Mouse (Mus musculus): ENCODE measurements around the gene Rhox4a2. TPM values are rescaled to one million over a fixed set of nuclear protein-coding genes. Genes with fewer than 3 reads are reported as not detected.
"Not testable (repeated sequence)": the region's sequence is repeated elsewhere in the genome, so short reads cannot be mapped to it uniquely, and the experiment has no call there.

The Rhox4a2 gene
- polyA plus RNA-seq (2014; fragmentation: Nextera tagmentation; extraction: Ambion mirVana) = not detected in 2 replicates

GRCm38 (mm10) chrX:37390548-37390947 is at the start of gene Rhox4a2:
TSS of gene Rhox4a2 (plus strand) at chrX:37390848.
- H3K4me2 ChIP-seq; H3K9me3 ChIP-seq (ENCODE audit: control insufficient read depth, low read length); DNase-seq (ENCODE audit: low spot score); H3K36me3 ChIP-seq (ENCODE audit: control insufficient read depth, insufficient read depth, low read length); H3K27me3 ChIP-seq (replicated peaks; ENCODE audit: control insufficient read depth, insufficient read depth, low read length); H3K9ac ChIP-seq (ENCODE audit: low read depth, low read length); ATAC-seq (replicated peaks; ENCODE audit: low FRiP score); H3K4me3 ChIP-seq (ENCODE audit: low read depth, low read length); H3K4me1 ChIP-seq (replicated peaks; ENCODE audit: control insufficient read depth, insufficient read depth, low read length); H3K27ac ChIP-seq (ENCODE audit: low read depth, low read length): not testable (repeated sequence)
- WGBS = 95% methylated on average over 8 of the region's 16 CpGs

GRCm38 (mm10) chrX:37379728-37380127 is 10.9 kb upstream of the Rhox4a2 start, which contains the start of gene Rhox3a2:
TSS of gene Rhox3a2 (plus strand) at chrX:37380028.
- not testable (repeated sequence) for H3K27me3 ChIP-seq (replicated peaks; ENCODE audit: control insufficient read depth, insufficient read depth, low read length); H3K4me2 ChIP-seq; H3K4me3 ChIP-seq (ENCODE audit: low read depth, low read length); H3K9ac ChIP-seq (ENCODE audit: low read depth, low read length); ATAC-seq (replicated peaks; ENCODE audit: low FRiP score); H3K36me3 ChIP-seq (ENCODE audit: control insufficient read depth, insufficient read depth, low read length); H3K4me1 ChIP-seq (replicated peaks; ENCODE audit: control insufficient read depth, insufficient read depth, low read length); H3K27ac ChIP-seq (ENCODE audit: low read depth, low read length); DNase-seq (ENCODE audit: low spot score); H3K9me3 ChIP-seq (ENCODE audit: control insufficient read depth, low read length)
- no CpG with 5 or more reads among the region's 1 CpGs for WGBS

- H3K4me3 ChIP-seq (ENCODE audit: low read depth, low read length); H3K27ac ChIP-seq (ENCODE audit: low read depth, low read length); H3K27me3 ChIP-seq (replicated peaks; ENCODE audit: control insufficient read depth, insufficient read depth, low read length); H3K9me3 ChIP-seq (ENCODE audit: control insufficient read depth, low read length); H3K4me2 ChIP-seq; DNase-seq (ENCODE audit: low spot score); H3K4me1 ChIP-seq (replicated peaks; ENCODE audit: control insufficient read depth, insufficient read depth, low read length); ATAC-seq (replicated peaks; ENCODE audit: low FRiP score); H3K9ac ChIP-seq (ENCODE audit: low read depth, low read length); H3K36me3 ChIP-seq (ENCODE audit: control insufficient read depth, insufficient read depth, low read length): not testable (repeated sequence)
- WGBS = no CpG with 5 or more reads among the region's 9 CpGs
Measured at GRCm38 (mm10) chrX:37411767-37412166, 21.1 kb downstream of the Rhox4a2 start, which contains the start of gene Rhox2b. TSS of gene Rhox2b (plus strand) at chrX:37412067.

- H3K27ac ChIP-seq (ENCODE audit: low read depth, low read length); H3K27me3 ChIP-seq (replicated peaks; ENCODE audit: control insufficient read depth, insufficient read depth, low read length); H3K4me3 ChIP-seq (ENCODE audit: low read depth, low read length); H3K9ac ChIP-seq (ENCODE audit: low read depth, low read length); ATAC-seq (replicated peaks; ENCODE audit: low FRiP score); H3K36me3 ChIP-seq (ENCODE audit: control insufficient read depth, insufficient read depth, low read length); H3K9me3 ChIP-seq (ENCODE audit: control insufficient read depth, low read length); H3K4me1 ChIP-seq (replicated peaks; ENCODE audit: control insufficient read depth, insufficient read depth, low read length); DNase-seq (ENCODE audit: low spot score); H3K4me2 ChIP-seq: not testable (repeated sequence)
- WGBS = 85% methylated on average over 14 of the region's 15 CpGs
Measured at GRCm38 (mm10) chrX:37432194-37432593, 41.5 kb downstream of the Rhox4a2 start, which contains the start of gene Rhox4b. TSS of gene Rhox4b (plus strand) at chrX:37432494.

Other genes with a start within 250 kb of the Rhox4a2 start
- 0.10 TPM in 1 of 2 replicates, not detected in the other for gene Akap14, start 222.0 kb upstream of the Rhox4a2 start, polyA plus RNA-seq (2014; fragmentation: Nextera tagmentation; extraction: Ambion mirVana)
- gene Ndufa1, start 199.7 kb upstream of the Rhox4a2 start, polyA plus RNA-seq (2014; fragmentation: Nextera tagmentation; extraction: Ambion mirVana) = 321 and 361 TPM in 2 replicates
- gene Rnf113a1, start 199.6 kb upstream of the Rhox4a2 start, polyA plus RNA-seq (2014; fragmentation: Nextera tagmentation; extraction: Ambion mirVana) = 8.9 and 9.4 TPM in 2 replicates
- gene Gm9, start 179.8 kb upstream of the Rhox4a2 start, polyA plus RNA-seq (2014; fragmentation: Nextera tagmentation; extraction: Ambion mirVana) = not detected in 2 replicates
- not detected in 2 replicates for gene Rhox1, start 168.6 kb upstream of the Rhox4a2 start, polyA plus RNA-seq (2014; fragmentation: Nextera tagmentation; extraction: Ambion mirVana)
- not detected in 2 replicates for gene Rhox2a, start 145.9 kb upstream of the Rhox4a2 start, polyA plus RNA-seq (2014; fragmentation: Nextera tagmentation; extraction: Ambion mirVana)
- not detected in 2 replicates for gene Rhox3a, start 140.9 kb upstream of the Rhox4a2 start, polyA plus RNA-seq (2014; fragmentation: Nextera tagmentation; extraction: Ambion mirVana)
- not detected in 2 replicates for gene Rhox4a, start 125.5 kb upstream of the Rhox4a2 start, polyA plus RNA-seq (2014; fragmentation: Nextera tagmentation; extraction: Ambion mirVana)
- not detected in 2 replicates for gene Rhox3a2, start 10.8 kb upstream of the Rhox4a2 start, polyA plus RNA-seq (2014; fragmentation: Nextera tagmentation; extraction: Ambion mirVana)
- not detected in 2 replicates for gene Rhox2b, start 21.2 kb downstream of the Rhox4a2 start, polyA plus RNA-seq (2014; fragmentation: Nextera tagmentation; extraction: Ambion mirVana)
- 0.08 TPM in 1 of 2 replicates, not detected in the other for gene Rhox4b, start 41.6 kb downstream of the Rhox4a2 start, polyA plus RNA-seq (2014; fragmentation: Nextera tagmentation; extraction: Ambion mirVana)
- 0.38 TPM in 1 of 2 replicates, not detected in the other for gene Rhox2c, start 62.8 kb downstream of the Rhox4a2 start, polyA plus RNA-seq (2014; fragmentation: Nextera tagmentation; extraction: Ambion mirVana)
- not detected in 2 replicates for gene Rhox3c, start 67.7 kb downstream of the Rhox4a2 start, polyA plus RNA-seq (2014; fragmentation: Nextera tagmentation; extraction: Ambion mirVana)
- gene Rhox4c, start 89.5 kb downstream of the Rhox4a2 start, polyA plus RNA-seq (2014; fragmentation: Nextera tagmentation; extraction: Ambion mirVana) = not detected in 2 replicates
- gene Rhox2d, start 102.6 kb downstream of the Rhox4a2 start, polyA plus RNA-seq (2014; fragmentation: Nextera tagmentation; extraction: Ambion mirVana) = not detected in 2 replicates
- not detected in 2 replicates for gene Rhox4d, start 123.5 kb downstream of the Rhox4a2 start, polyA plus RNA-seq (2014; fragmentation: Nextera tagmentation; extraction: Ambion mirVana)
- not detected in 2 replicates for gene Rhox2e, start 139.6 kb downstream of the Rhox4a2 start, polyA plus RNA-seq (2014; fragmentation: Nextera tagmentation; extraction: Ambion mirVana)
- gene Rhox3e, start 151.2 kb downstream of the Rhox4a2 start, polyA plus RNA-seq (2014; fragmentation: Nextera tagmentation; extraction: Ambion mirVana) = not detected in 2 replicates
- gene Rhox4e, start 166.6 kb downstream of the Rhox4a2 start, polyA plus RNA-seq (2014; fragmentation: Nextera tagmentation; extraction: Ambion mirVana) = not detected in 2 replicates
- not detected in 2 replicates for gene Rhox2f, start 180.6 kb downstream of the Rhox4a2 start, polyA plus RNA-seq (2014; fragmentation: Nextera tagmentation; extraction: Ambion mirVana)
- not detected in 2 replicates for gene Rhox3f, start 190.1 kb downstream of the Rhox4a2 start, polyA plus RNA-seq (2014; fragmentation: Nextera tagmentation; extraction: Ambion mirVana)
- gene Rhox4f, start 216.9 kb downstream of the Rhox4a2 start, polyA plus RNA-seq (2014; fragmentation: Nextera tagmentation; extraction: Ambion mirVana) = not detected in 2 replicates
- not detected in 2 replicates for gene Rhox3g, start 237.8 kb downstream of the Rhox4a2 start, polyA plus RNA-seq (2014; fragmentation: Nextera tagmentation; extraction: Ambion mirVana)